In genomic region chr3:156947404-156947803, GRCm38 (mm10) we compare ENCODE assay signal across 16 mouse cellular contexts.
DNase-seq lines count a peak whose midpoint lies in the region; ATAC-seq lines count a peak whose summit lies in the region.
"Had no signal": no experiment of that assay in that cellular context is flagged by ENCODE, and none has a peak within 500 bp of the region (broad histone marks: within the 10 kb centered on the region; RNA-seq: fewer than 3 reads in every experiment).

No protein-coding gene starts in this region.

- no peaks in the 10 kb centered on the region for H3K36me3 ChIP-seq in hindbrain, embryonic 16.5 days (ENCODE audit: control insufficient read depth, insufficient read depth, low read length)
- no peaks in the 10 kb centered on the region for H3K36me3 ChIP-seq in hindbrain, embryonic 14.5 days (replicated peaks; ENCODE audit: control insufficient read depth, insufficient read depth)
- H3K36me3 ChIP-seq in liver, embryonic 12.5 days = no peaks in the 10 kb centered on the region
- H3K36me3 ChIP-seq: neural tube, embryonic 15.5 days had no signal

- H3K9ac ChIP-seq in hindbrain, embryonic 16.5 days (ENCODE audit: low read depth, low read length) = no peak overlapping the region
- H3K9ac ChIP-seq in hindbrain, embryonic 14.5 days = no peak overlapping the region
- no peak overlapping the region for H3K9ac ChIP-seq in liver, embryonic 12.5 days
- H3K9ac ChIP-seq: neural tube, embryonic 15.5 days had no signal

- no peaks in the 10 kb centered on the region for H3K9me3 ChIP-seq in hindbrain, embryonic 16.5 days (ENCODE audit: control insufficient read depth, low read length)
- H3K9me3 ChIP-seq in hindbrain, embryonic 14.5 days (ENCODE audit: control insufficient read depth, low read length) = no peaks in the 10 kb centered on the region
- no peaks in the 10 kb centered on the region for H3K9me3 ChIP-seq in liver, embryonic 12.5 days (replicated peaks)
- H3K9me3 ChIP-seq: neural tube, embryonic 15.5 days had no signal

- WGBS in hindbrain, embryonic 16.5 days = 40% methylated on average over 6 of the region's 6 CpGs
- 38% methylated on average over 6 of the region's 6 CpGs for WGBS in hindbrain, embryonic 14.5 days
- 53% methylated on average over 6 of the region's 6 CpGs for WGBS in liver, embryonic 12.5 days (ENCODE audit: insufficient replicate concordance)

- peak; percentile 50; the same call in 1 of the 2 replicates for ATAC-seq in hindbrain, embryonic 16.5 days
- ATAC-seq in hindbrain, embryonic 14.5 days (ENCODE audit: low FRiP score) = no peak
- ATAC-seq in inflammation-experienced regulatory T-cells, adult 6 months = no peak
- no peak for ATAC-seq in liver, embryonic 12.5 days

- H3K27ac ChIP-seq in hindbrain, embryonic 16.5 days (ENCODE audit: low read depth, low read length) = no peak overlapping the region
- no peak overlapping the region for H3K27ac ChIP-seq in hindbrain, embryonic 14.5 days
- H3K27ac ChIP-seq in liver, embryonic 12.5 days = no peak overlapping the region
- H3K27ac ChIP-seq: kidney, postnatal 0 days; neural tube, embryonic 15.5 days had no signal

- no peak overlapping the region for H3K4me2 ChIP-seq in hindbrain, embryonic 16.5 days (ENCODE audit: low read length)
- H3K4me2 ChIP-seq in hindbrain, embryonic 14.5 days (replicated peaks) = no peak overlapping the region
- no peak overlapping the region for H3K4me2 ChIP-seq in liver, embryonic 12.5 days
- H3K4me2 ChIP-seq: liver, embryonic 11.5 days; neural tube, embryonic 15.5 days had no signal

- no peak overlapping the region for H3K4me3 ChIP-seq in hindbrain, embryonic 16.5 days (ENCODE audit: low read length)
- no peak overlapping the region for H3K4me3 ChIP-seq in hindbrain, embryonic 14.5 days (replicated peaks; ENCODE audit: low read length)
- H3K4me3 ChIP-seq in liver, embryonic 12.5 days = no peak overlapping the region
- H3K4me3 ChIP-seq: neural tube, embryonic 15.5 days had no signal

- no peaks in the 10 kb centered on the region for H3K27me3 ChIP-seq in hindbrain, embryonic 16.5 days (replicated peaks; ENCODE audit: control insufficient read depth, insufficient read depth, low read length)
- H3K27me3 ChIP-seq in hindbrain, embryonic 14.5 days (ENCODE audit: control insufficient read depth, insufficient read depth, low read length) = no peaks in the 10 kb centered on the region
- no peaks in the 10 kb centered on the region for H3K27me3 ChIP-seq in liver, embryonic 12.5 days (replicated peaks)
- H3K27me3 ChIP-seq: neural tube, embryonic 15.5 days had no signal

- DNase-seq in embryo, embryonic 10 days (ENCODE audit: low spot score) = peak; percentile 32
- no peak for DNase-seq in embryo, embryonic 11 days
- no peak for DNase-seq in hindbrain, embryonic 14.5 days (ENCODE audit: low spot score)
- peak; percentile 19 for DNase-seq in embryo, embryonic 10.5 days (ENCODE audit: low spot score)
- DNase-seq in layer of hippocampus, postnatal 36 days = peak; percentile 55 to 60
- DNase-seq: adrenal gland, postnatal 14 days; cerebellum, adult 11 months; lung, postnatal 10 days; right cerebral cortex, postnatal 4 days; thymus, postnatal 36 days had no signal

- no peaks in the 10 kb centered on the region for H3K4me1 ChIP-seq in hindbrain, embryonic 16.5 days (ENCODE audit: control insufficient read depth, insufficient read depth, low read depth, low read length)
- H3K4me1 ChIP-seq in hindbrain, embryonic 14.5 days (replicated peaks; ENCODE audit: control insufficient read depth, insufficient read depth, low read length) = 0 out of 2 replicates have a peak, but pooled peaks cover 3% of the 10 kb centered on the region
- H3K4me1 ChIP-seq in liver, embryonic 12.5 days = no peaks in the 10 kb centered on the region
- H3K4me1 ChIP-seq: neural tube, embryonic 15.5 days had no signal

Comparison
In these comparisons a context has a peak if more than half of its experiments do, and no peak if none do; other contexts are left out.
1. DNase-seq: peak in embryo, embryonic 10 days (single experiment), embryo, embryonic 10.5 days (single experiment) and layer of hippocampus, postnatal 36 days (2 of 2); none in embryo, embryonic 11 days (single experiment) and hindbrain, embryonic 14.5 days (single experiment).